Mouse (Mus musculus): Measurements from ENCODE around the gene Topbp1. TPM values are rescaled to one million over a fixed set of nuclear protein-coding genes. Genes with fewer than 3 reads are reported as not detected.

Topbp1 gene
- polyA plus RNA-seq (2016; fragmentation: Nextera tagmentation; extraction: Ambion mirVana) = 59.0 and 64.7 TPM in 2 replicates

DNA sequence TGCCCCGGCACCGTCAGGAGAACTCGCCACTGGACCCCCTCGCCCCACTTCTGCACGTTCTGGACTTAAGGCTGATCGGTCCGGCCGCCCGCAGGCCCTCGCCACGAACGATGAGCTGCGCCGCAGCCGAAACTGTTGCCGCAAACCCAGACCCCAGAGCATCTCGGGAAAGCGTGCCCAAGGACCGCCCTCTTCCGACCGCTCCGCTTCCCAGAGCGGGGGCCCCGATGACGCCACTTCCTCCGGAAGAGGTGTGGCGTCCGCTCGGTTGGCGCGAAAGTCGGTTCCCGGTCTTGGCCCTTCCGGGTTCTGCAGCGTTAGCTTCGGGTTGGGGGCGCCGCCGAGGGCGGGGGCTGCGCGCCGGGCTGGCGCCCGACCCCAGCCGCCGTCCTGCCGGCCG, at the start of gene Topbp1, which contains the start of gene 1300017J02Rik:
Gene Topbp1, plus strand, starts transcription at position 289 of the 400 bp plus-strand sequence.
Gene 1300017J02Rik, minus strand, starts transcription at position 156 of the 400 bp plus-strand sequence.
- ATAC-seq (ENCODE audit: insufficient number of reproducible peaks, low FRiP score) = peak; percentile 97
- peaks cover 13% of the 10 kb centered on the region for H3K4me1 ChIP-seq (replicated peaks)
- no peaks in the 10 kb centered on the region for H3K27me3 ChIP-seq (replicated peaks)
- H3K36me3 ChIP-seq = peaks cover 20% of the 10 kb centered on the region
- under 1% methylated on average over 49 of the region's 49 CpGs for WGBS
- peak within 1 kb of the TSS; percentile 66 for H3K4me2 ChIP-seq
- peak within 1 kb of the TSS; percentile 74 for H3K27ac ChIP-seq (ENCODE audit: poor library complexity, severe bottlenecking)
- peak within 1 kb of the TSS; percentile 89 for H3K9ac ChIP-seq
- H3K4me3 ChIP-seq = peak within 1 kb of the TSS; percentile 79
- no peaks in the 10 kb centered on the region for H3K9me3 ChIP-seq (replicated peaks)

DNA sequence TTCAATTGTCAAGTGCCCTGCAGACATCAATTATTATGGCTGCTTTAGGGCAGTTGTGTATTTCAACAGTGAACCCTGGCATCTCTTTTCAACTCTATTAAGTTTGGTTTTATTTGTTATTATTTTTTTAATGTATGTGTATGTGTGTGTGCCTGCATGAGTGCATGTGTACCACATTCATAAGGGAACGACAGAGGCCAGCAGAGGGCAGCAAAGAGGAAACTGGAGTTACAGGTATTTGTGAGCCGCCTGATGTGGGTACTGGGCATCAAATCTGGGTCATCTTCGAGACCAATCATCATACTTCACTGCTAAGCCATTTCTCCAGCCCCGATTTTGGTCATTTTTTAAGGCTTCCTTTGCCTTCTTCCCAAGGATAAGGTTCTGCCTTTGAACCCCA, 39.2 kb upstream of the Topbp1 start:
- Histone ChIP-seq H3K4me2 (no peak overlapping the region), H3K4me3 (no peak overlapping the region), H3K9me3 (replicated peaks) (no peaks in the 10 kb centered on the region), H3K27ac (ENCODE audit: poor library complexity, severe bottlenecking) (no peak overlapping the region), H3K4me1 (replicated peaks) (no peaks in the 10 kb centered on the region), H3K36me3 (no peaks in the 10 kb centered on the region), H3K27me3 (replicated peaks) (peaks cover 6% of the 10 kb centered on the region; the same call in 1 of the 2 replicates), H3K9ac (no peak overlapping the region)
- 89% methylated on average over 4 of the region's 4 CpGs for WGBS
- no peak for ATAC-seq (ENCODE audit: insufficient number of reproducible peaks, low FRiP score)

DNA sequence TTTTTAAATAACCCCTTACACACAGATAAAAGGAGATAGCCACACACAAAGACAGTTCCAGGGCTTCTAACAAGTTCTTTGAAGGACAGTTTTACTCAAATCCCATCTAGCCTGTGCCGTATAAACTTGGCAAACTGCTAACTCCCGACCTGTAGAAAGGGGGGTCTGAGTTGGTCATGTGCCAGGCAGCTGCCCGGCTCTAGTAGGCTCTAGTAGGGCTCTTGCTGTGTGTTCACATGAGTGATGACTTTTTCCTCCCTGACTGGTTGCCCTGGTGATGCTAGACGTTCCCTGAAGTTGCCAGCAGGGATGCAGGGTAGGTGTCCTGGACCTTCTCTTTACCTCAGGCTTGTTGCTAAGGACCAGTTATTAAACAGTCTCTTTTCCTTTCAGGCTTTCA, 33.9 kb upstream of the Topbp1 start:
- Histone ChIP-seq H3K36me3 (no peaks in the 10 kb centered on the region), H3K4me2 (no peak overlapping the region), H3K9ac (no peak overlapping the region), H3K9me3 (replicated peaks) (no peaks in the 10 kb centered on the region), H3K4me1 (replicated peaks) (no peaks in the 10 kb centered on the region; the same call in 1 of the 2 replicates), H3K27me3 (replicated peaks) (no peaks in the 10 kb centered on the region), H3K27ac (ENCODE audit: poor library complexity, severe bottlenecking) (no peak overlapping the region), H3K4me3 (no peak overlapping the region)
- no peak for ATAC-seq (ENCODE audit: insufficient number of reproducible peaks, low FRiP score)
- 48% methylated on average over 4 of the region's 4 CpGs for WGBS

DNA sequence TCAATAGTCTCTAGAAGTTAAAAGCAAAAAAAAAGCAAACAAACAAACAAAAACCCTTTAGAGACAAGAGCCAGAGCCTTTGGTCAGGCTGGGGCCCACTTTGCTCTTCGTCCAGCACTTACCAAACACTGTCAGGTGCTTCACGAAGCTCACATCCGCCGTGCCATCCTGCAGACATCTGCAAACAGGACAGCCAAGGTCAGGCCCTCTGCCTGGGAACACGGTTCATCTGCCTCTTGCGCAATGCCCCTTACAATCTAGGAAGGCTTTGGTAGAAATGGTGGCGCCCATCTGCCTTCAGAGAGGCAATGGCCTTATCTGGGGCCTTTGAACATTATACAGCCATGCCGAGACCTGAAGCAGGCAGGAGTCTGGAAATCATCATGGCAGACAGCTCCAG, 30.2 kb upstream of the Topbp1 start:
- 60% methylated on average over 8 of the region's 8 CpGs for WGBS
- Histone ChIP-seq H3K9me3 (replicated peaks) (no peaks in the 10 kb centered on the region), H3K4me2 (no peak overlapping the region), H3K4me3 (no peak overlapping the region), H3K27me3 (replicated peaks) (no peaks in the 10 kb centered on the region), H3K27ac (ENCODE audit: poor library complexity, severe bottlenecking) (no peak overlapping the region), H3K9ac (no peak overlapping the region), H3K4me1 (replicated peaks) (no peaks in the 10 kb centered on the region; the same call in 1 of the 2 replicates), H3K36me3 (no peaks in the 10 kb centered on the region)
- ATAC-seq (ENCODE audit: insufficient number of reproducible peaks, low FRiP score) = no peak

DNA sequence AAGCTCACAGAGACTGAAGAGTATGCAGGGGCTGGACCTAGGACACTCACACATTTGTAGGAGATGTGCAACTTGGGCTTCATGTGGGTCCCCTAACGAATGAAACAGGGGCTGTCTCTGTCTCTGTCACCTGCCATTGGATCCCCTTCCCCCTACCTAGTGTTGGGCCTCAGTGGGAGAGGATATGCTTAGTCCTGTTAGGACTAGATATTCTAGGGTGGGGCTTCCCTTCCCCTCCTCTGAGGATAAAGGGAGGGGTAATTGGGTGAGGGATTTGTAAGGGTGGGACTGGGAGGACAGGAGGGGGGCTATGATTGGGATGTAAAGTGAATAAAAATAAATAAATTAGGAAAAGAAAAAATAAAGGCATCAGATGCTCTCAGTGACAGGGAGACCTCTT, 29.3 kb upstream of the Topbp1 start:
- Histone ChIP-seq H3K27ac (ENCODE audit: poor library complexity, severe bottlenecking) (no peak overlapping the region), H3K9me3 (replicated peaks) (no peaks in the 10 kb centered on the region)

DNA sequence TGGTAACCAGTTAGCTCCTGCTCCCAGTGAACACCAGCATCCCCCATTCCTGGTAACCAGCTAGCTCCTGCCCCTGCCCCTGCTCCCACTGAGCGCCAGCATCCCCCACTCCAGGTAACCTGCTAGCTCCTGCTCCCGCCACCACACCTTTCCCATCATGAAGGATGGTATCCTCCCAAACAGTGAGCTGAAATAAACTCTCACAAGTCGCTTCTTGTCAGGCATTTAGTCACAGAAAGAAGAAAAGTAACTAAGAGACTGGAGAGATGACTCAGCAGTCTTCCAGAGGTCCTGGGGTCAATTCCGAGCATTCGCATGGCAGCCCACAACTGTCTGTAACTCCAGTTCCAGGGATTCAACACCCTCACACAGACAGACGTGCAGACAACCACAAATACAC, 28.1 kb upstream of the Topbp1 start:
- no peak overlapping the region for H3K4me2 ChIP-seq
- H3K9me3 ChIP-seq (replicated peaks) = no peaks in the 10 kb centered on the region
- H3K36me3 ChIP-seq = no peaks in the 10 kb centered on the region
- H3K9ac ChIP-seq = no peak overlapping the region
- no peaks in the 10 kb centered on the region; the same call in 1 of the 2 replicates for H3K4me1 ChIP-seq (replicated peaks)
- no peak overlapping the region for H3K4me3 ChIP-seq
- 81% methylated on average over 6 of the region's 6 CpGs for WGBS
- ATAC-seq (ENCODE audit: insufficient number of reproducible peaks, low FRiP score) = no peak
- H3K27ac ChIP-seq (ENCODE audit: poor library complexity, severe bottlenecking) = no peak overlapping the region
- no peaks in the 10 kb centered on the region for H3K27me3 ChIP-seq (replicated peaks)

More for the DNA sequence above, 29.3 kb upstream of the Topbp1 start:
- H3K27me3 ChIP-seq (replicated peaks) = no peaks in the 10 kb centered on the region
- H3K9ac ChIP-seq = no peak overlapping the region
- H3K4me2 ChIP-seq = no peak overlapping the region
- no peak for ATAC-seq (ENCODE audit: insufficient number of reproducible peaks, low FRiP score)
- no peak overlapping the region for H3K4me3 ChIP-seq
- H3K4me1 ChIP-seq (replicated peaks) = no peaks in the 10 kb centered on the region; the same call in 1 of the 2 replicates
- no peaks in the 10 kb centered on the region for H3K36me3 ChIP-seq
- WGBS = 70% methylated on average over 1 of the region's 1 CpGs

DNA sequence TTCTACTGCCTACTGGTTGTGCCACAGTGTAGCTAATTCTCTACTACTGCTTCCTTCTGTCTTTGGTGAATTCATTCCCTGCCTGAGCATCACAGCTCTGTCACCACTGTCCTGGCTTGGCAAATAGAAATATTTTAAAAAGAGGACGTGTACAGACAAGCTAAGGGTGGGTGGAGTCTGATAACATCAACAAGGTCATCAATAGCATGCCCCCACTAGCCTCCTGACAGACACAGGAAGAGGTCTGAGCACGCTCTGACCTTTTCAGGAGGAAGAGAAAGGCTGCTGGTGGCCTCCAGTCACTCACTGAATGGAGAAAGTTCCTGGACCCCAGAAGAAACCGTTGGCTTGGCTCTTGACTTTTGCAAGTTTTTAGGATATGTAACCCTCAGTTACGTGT, 18.6 kb upstream of the Topbp1 start:
- H3K4me3 ChIP-seq = no peak overlapping the region
- H3K4me1 ChIP-seq (replicated peaks) = peaks cover 6% of the 10 kb centered on the region
- peak overlapping the region; percentile 18 for H3K4me2 ChIP-seq
- WGBS = 54% methylated on average over 4 of the region's 4 CpGs
- H3K9ac ChIP-seq = no peak overlapping the region
- no peaks in the 10 kb centered on the region for H3K27me3 ChIP-seq (replicated peaks)
- no peaks in the 10 kb centered on the region for H3K36me3 ChIP-seq
- H3K9me3 ChIP-seq (replicated peaks) = no peaks in the 10 kb centered on the region
- no peak for ATAC-seq (ENCODE audit: insufficient number of reproducible peaks, low FRiP score)
- H3K27ac ChIP-seq (ENCODE audit: poor library complexity, severe bottlenecking) = no peak overlapping the region

DNA sequence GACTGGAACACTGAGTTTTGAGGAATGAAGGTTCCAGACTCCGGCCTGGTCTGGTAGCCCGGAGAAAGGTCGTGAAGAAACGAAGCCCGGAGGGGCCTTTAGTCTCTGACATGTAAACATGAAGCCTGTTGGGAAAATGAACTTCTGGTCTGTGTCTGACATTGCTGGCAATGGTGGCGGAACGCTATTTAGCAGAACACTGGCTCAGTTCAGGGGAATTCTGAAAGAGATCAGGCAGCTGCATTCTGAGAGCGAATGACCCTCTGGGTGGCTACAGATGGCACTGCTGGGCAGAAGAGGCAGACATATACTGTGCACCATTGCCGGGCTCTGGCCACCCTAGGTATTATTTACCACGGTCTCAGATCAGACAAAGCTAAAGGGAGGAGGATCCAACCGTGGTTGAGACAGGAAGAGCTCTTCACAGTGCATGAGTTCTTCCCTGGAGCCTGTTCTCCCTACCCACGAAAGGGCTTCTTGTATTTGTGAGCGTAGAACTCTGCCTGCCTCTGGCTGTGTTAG, 18.1 kb upstream of the Topbp1 start:
- no peaks in the 10 kb centered on the region for H3K36me3 ChIP-seq
- WGBS = 75% methylated on average over 13 of the region's 13 CpGs
- peak; percentile 18; the same call in 1 of the 2 replicates for ATAC-seq (ENCODE audit: insufficient number of reproducible peaks, low FRiP score)
- 0 out of 2 replicates have a peak overlapping the region, but pooled peaks have one; percentile 13 for H3K4me3 ChIP-seq
- H3K4me2 ChIP-seq = 0 out of 2 replicates have a peak overlapping the region, but pooled peaks have one; percentile 15
- no peaks in the 10 kb centered on the region for H3K27me3 ChIP-seq (replicated peaks)
- no peak overlapping the region for H3K9ac ChIP-seq
- peaks cover 6% of the 10 kb centered on the region for H3K4me1 ChIP-seq (replicated peaks)
- no peak overlapping the region for H3K27ac ChIP-seq (ENCODE audit: poor library complexity, severe bottlenecking)
- no peaks in the 10 kb centered on the region for H3K9me3 ChIP-seq (replicated peaks)

DNA sequence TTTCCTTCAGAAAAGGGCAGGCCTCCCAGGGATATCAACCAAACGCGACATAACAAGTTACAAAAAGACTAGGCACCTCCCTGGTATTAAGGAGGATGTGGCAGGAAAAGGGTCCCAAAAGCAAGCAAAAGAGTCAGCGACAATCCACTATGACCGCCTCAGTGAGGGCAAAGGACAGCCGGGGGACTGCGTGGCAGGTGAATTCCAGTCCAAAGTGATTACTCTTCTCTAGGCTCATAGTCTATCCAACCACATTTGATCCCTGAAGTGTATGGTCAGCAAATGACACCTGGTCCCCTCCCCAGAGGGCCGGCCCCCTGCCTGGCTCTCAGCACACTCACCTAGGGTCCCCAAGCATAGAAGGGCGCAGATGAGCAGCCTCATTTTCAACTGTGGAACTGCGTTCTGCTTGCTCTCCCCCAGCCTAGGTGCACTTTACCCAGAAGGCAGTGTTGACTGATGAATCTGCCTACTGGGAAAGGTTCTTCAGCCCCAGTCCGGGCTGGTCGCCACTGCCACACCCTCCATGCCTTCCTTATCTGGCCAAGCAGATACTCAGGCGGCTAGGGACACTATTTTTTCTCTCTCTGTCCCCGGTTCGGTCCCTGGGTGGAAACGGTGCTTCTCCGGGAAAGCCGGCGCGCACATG, 17.1 kb upstream of the Topbp1 start:
- no peaks in the 10 kb centered on the region for H3K9me3 ChIP-seq (replicated peaks)
- H3K36me3 ChIP-seq = no peaks in the 10 kb centered on the region
- no peaks in the 10 kb centered on the region for H3K27me3 ChIP-seq (replicated peaks)
- H3K4me3 ChIP-seq = peak overlapping the region; percentile 15
- peaks cover 6% of the 10 kb centered on the region for H3K4me1 ChIP-seq (replicated peaks)
- no peak overlapping the region; the same call in 1 of the 2 replicates for H3K9ac ChIP-seq
- WGBS = 57% methylated on average over 19 of the region's 19 CpGs
- peak overlapping the region; percentile 36 for H3K4me2 ChIP-seq
- H3K27ac ChIP-seq (ENCODE audit: poor library complexity, severe bottlenecking) = peak overlapping the region; percentile 45; the same call in 1 of the 2 replicates
- peak; percentile 94 for ATAC-seq (ENCODE audit: insufficient number of reproducible peaks, low FRiP score)

DNA sequence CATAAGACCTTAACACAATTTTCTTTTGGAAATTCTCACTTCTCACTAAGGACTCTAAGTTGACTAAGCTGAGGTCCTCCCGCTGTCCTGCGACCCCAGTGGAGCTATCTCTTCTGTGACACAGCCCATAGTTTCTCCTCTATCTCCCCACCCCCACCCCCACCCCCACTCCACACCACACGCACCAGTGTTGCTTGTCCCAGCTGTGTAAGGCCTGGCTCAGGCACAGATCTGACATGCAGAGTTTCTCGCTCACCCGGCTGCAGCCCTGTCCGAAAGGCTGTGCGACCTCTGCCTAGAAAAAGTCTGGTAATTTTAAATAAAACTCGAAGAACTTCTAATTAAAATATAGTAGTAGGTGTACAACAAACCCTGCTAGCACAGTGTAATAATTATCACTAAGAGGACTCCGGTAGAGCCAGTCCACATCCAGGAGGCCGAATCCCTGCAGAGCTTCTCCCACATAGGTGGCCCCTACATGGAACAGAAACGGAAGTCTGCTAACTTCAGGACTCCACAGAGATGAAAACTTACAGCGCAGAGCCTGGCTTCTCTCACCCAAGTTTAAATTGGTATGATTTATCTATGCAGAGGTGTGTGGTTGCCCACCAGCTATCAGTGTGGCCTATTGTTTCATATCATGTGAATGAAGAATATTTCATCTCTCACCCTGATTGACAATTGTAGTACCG, 16.4 kb upstream of the Topbp1 start:
- Histone ChIP-seq H3K27ac (ENCODE audit: poor library complexity, severe bottlenecking) (0 out of 2 replicates have a peak overlapping the region, but pooled peaks have one; percentile 12), H3K4me3 (no peak overlapping the region), H3K9me3 (replicated peaks) (no peaks in the 10 kb centered on the region), H3K4me2 (peak overlapping the region; percentile 36), H3K4me1 (replicated peaks) (peaks cover 6% of the 10 kb centered on the region), H3K36me3 (no peaks in the 10 kb centered on the region), H3K9ac (no peak overlapping the region), H3K27me3 (replicated peaks) (no peaks in the 10 kb centered on the region)
- 59% methylated on average over 13 of the region's 13 CpGs for WGBS
- ATAC-seq (ENCODE audit: insufficient number of reproducible peaks, low FRiP score) = peak; percentile 85

DNA sequence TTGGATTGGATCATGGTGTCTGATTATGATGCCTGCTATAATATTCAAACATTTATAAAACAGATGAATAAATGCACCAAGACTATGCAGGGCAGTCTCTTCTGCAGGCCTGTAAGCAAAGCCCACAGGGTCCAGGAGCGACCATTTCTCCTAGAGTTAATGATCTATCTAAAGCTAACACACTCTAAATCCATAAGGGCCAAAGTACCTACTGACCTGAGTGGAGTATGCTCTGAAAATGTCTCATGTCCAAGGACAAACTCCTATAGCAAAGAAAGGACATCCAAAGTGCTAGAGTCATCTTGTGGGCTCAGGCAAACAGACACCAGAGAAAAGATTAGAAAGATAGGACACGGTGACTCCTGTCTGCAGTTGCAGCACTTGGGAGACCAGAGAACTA, 10.5 kb upstream of the Topbp1 start:
- no peak overlapping the region for H3K9ac ChIP-seq
- no peak for ATAC-seq (ENCODE audit: insufficient number of reproducible peaks, low FRiP score)
- H3K27me3 ChIP-seq (replicated peaks) = no peaks in the 10 kb centered on the region
- no peaks in the 10 kb centered on the region for H3K4me1 ChIP-seq (replicated peaks)
- WGBS = 68% methylated on average over 2 of the region's 2 CpGs
- no peaks in the 10 kb centered on the region for H3K36me3 ChIP-seq
- no peak overlapping the region for H3K27ac ChIP-seq (ENCODE audit: poor library complexity, severe bottlenecking)
- no peak overlapping the region for H3K4me2 ChIP-seq
- no peak overlapping the region for H3K4me3 ChIP-seq
- no peaks in the 10 kb centered on the region for H3K9me3 ChIP-seq (replicated peaks)

Data from heart, embryonic 12.5 days (tissue).